Mouse (Mus musculus) frontal cortex, adult 2 months (tissue): ENCODE measurements around the gene Zfp697. TPM values are rescaled to one million over a fixed set of nuclear protein-coding genes. Genes with fewer than 3 reads are reported as not detected.

Experiments used
- polyA plus RNA-seq: library from polyadenylated mRNA; depleted of rRNA; stranded (reverse); fragments of >200 nt; gene quantifications from 2 replicates; pipeline ENCODE4 v1.2.3, GENCODE M21; 2012; rRNA removed

Zfp697 gene
- polyA plus RNA-seq, 1 experiment, result 17.0 TPM

Other genes starting within 250 kb of the Zfp697 start
- gene Adam30, start 221.8 kb upstream of the Zfp697 start, polyA plus RNA-seq, result not detected in 2 replicates
- gene Reg4, start 160.3 kb upstream of the Zfp697 start, polyA plus RNA-seq, result 0.13 TPM in 1 of 2 replicates, not detected in the other
- 14.1 and 14.9 TPM in 2 replicates for gene Hmgcs2, start 102.0 kb upstream of the Zfp697 start, polyA plus RNA-seq
- gene Phgdh, start 42.5 kb upstream of the Zfp697 start, polyA plus RNA-seq, result 119 and 136 TPM in 2 replicates
- not detected in 2 replicates for gene Gm4450, start 74.7 kb downstream of the Zfp697 start, polyA plus RNA-seq
- not detected in 2 replicates for gene Hsd3b4, start 128.1 kb downstream of the Zfp697 start, polyA plus RNA-seq
- not detected in 2 replicates for gene Gm10681, start 206.3 kb downstream of the Zfp697 start, polyA plus RNA-seq
- gene Hsd3b5, start 247.8 kb downstream of the Zfp697 start, polyA plus RNA-seq, result not detected in 2 replicates